Mouse (Mus musculus) testis, adult 2 months (tissue): Measurements from ENCODE around the gene Ascl3.

Source experiments
- CTCF ChIP-seq: fragments of 200-500 bp; IDR thresholded peaks from 2 replicates; pipeline ENCODE4 v1.5.1; 2012; ENCODE audit warnings: low read depth, mild to moderate bottlenecking, inconsistent platforms, low read length, moderate library complexity; ENCODE audit not compliant: control insufficient read depth, insufficient read depth, insufficient replicate concordance
- POLR2A ChIP-seq: fragments of 200-500 bp; IDR thresholded peaks from 2 replicates; pipeline ENCODE4 v1.6.1; 2012; ENCODE audit warnings: low read depth, mild to moderate bottlenecking, inconsistent platforms, low read length, moderate library complexity; ENCODE audit not compliant: control insufficient read depth

DNA sequence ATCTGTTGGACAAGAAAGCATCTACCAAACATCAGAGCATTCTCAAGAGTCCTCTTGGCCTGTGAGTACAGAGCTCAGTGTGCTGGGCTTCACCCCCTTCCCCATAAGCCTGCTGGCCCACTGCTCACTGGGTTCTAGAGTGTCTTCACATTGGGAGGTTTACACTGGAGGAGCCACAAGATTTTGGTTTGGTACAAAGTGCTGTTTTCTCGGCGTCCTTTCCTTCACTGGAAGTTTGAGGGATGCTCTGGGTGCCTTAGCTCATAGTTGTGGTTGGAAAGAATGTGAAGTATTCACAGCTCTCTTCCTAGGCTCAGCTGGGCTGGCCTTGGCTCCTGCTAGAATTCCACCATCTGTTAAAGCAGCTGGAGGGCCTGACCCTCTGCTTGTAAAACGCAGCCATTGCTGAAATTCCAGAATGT is 22.6 kb downstream of the Ascl3 start:
- TF ChIP-seq POLR2A (no peak), CTCF (no peak)
